Mouse (Mus musculus) E14TG2a.4 (cell line): ENCODE results near the gene Podn.

ENCODE experiments used
- H3K27me3 ChIP-seq: 2 replicates; pipeline ENCODE4 v1.6.1; 2014; ENCODE audit warnings: low read length, control low read depth; ENCODE audit not compliant: insufficient read depth
- H3K36me3 ChIP-seq: 2 replicates; pipeline ENCODE4 v1.6.1; 2014; ENCODE audit warnings: low read length, control low read depth; ENCODE audit not compliant: insufficient read depth
- H3K4me1 ChIP-seq: replicated peaks from 2 replicates; pipeline ENCODE4 v1.6.1; 2014; ENCODE audit warnings: low read depth, low read length, control low read depth
- H3K4me3 ChIP-seq: replicated peaks from 2 replicates; pipeline ENCODE4 v1.5.1; 2014; ENCODE audit warnings: mild to moderate bottlenecking, low read length
- H3K9me3 ChIP-seq: 2 replicates; pipeline ENCODE4 v1.6.1; 2014; ENCODE audit warnings: low read length, control low read depth
- CTCF ChIP-seq: conservative IDR thresholded peaks from 2 replicates; pipeline ENCODE4 v1.5.1; 2014; ENCODE audit warnings: low read length
- NANOG ChIP-seq: IDR thresholded peaks from 2 replicates; pipeline ENCODE4 v1.6.1; 2014; ENCODE audit warnings: borderline replicate concordance, low read length, mixed read lengths
- POU5F1 ChIP-seq: IDR thresholded peaks from 2 replicates; pipeline ENCODE4 v1.6.1; 2014; ENCODE audit warnings: low read length, borderline replicate concordance

Podn gene

DNA sequence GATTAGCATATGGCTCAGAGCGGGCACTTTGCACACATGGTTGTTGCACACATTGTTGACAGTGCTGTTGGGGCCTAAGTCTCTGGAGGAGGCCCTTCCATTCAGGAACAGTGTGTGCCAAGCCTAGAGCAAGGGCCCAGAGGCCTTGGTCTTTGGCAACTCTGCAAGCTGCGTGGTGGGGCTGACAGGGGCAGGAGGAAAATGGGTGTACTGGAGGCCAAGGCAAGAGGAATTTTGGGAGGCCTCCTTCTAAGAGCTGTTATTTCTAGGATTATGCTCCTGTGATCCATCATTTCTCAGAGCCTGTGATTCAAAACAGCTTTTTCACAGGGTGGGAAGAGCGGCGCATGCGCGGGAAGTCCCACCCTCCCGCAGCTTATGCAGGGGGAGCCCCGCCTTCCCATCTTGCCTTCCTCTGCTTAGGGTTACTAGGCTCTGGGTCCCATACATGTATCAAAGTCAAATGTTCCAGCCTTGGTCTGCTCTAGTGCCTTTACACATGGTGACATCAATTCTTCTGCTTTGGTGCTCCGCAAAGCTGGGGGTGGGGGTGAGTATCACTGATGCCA, 99.7 kb downstream of the Podn start:
- no peaks in the 10 kb centered on the region for H3K36me3 ChIP-seq
- TF ChIP-seq NANOG (no peak), POU5F1 (no peak), CTCF (no peak)
- H3K9me3 ChIP-seq: no peaks in the 10 kb centered on the region
- H3K4me3 ChIP-seq: no peak overlapping the region
- peaks cover 28% of the 10 kb centered on the region for H3K4me1 ChIP-seq
- H3K27me3 ChIP-seq: peaks cover 29% of the 10 kb centered on the region; the same call in 1 of the 2 replicates

DNA sequence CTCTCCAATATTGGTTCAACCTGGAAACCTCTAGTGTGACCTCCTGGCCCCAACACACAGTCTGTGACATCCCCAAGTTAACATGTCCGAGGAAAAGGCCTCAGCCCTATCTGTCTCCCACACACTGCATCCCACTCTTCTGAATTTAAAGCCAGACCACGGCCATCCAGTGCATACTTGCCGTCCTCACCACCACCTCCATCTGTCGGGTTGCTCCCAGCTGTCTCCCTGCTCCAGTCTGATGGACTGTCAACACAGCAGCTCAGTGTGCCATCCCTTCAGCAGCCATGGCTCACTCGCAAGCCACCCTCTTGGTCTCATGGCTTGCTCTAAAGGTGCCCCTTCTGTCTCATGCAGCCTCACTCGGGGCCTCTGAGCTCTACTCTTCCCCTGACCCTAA, 100.5 kb downstream of the Podn start:
- Histone ChIP-seq H3K36me3 (no peaks in the 10 kb centered on the region), H3K4me1 (peaks cover 30% of the 10 kb centered on the region), H3K27me3 (peaks cover 32% of the 10 kb centered on the region), H3K9me3 (no peaks in the 10 kb centered on the region), H3K4me3 (no peak overlapping the region)
- TF ChIP-seq NANOG (no peak), POU5F1 (no peak), CTCF (no peak)

DNA sequence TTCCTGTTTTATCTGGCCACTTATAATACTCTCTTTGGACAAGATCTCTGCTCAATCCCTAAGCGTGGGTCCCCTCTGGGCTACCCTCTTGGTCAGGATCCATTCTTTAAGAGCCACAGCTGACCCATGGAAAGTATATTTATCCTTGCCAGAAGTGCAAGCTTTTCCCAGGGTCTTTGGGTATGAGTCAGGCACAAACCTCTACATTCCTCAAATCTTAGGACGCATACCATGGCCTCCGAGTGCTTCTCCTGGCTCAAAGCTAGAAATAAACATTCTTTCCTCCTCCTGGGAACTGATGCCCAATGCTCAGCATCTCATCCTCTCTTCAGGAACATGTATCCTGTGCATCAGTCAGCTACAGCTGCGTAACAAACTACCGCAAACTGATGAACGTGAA, 101.2 kb downstream of the Podn start:
- TF ChIP-seq CTCF: no peak
- no peak for TF ChIP-seq NANOG
- TF ChIP-seq POU5F1: no peak
- no peak overlapping the region for H3K4me3 ChIP-seq
- H3K36me3 ChIP-seq: no peaks in the 10 kb centered on the region
- no peaks in the 10 kb centered on the region for H3K9me3 ChIP-seq
- H3K4me1 ChIP-seq: peaks cover 30% of the 10 kb centered on the region
- H3K27me3 ChIP-seq: peaks cover 34% of the 10 kb centered on the region

DNA sequence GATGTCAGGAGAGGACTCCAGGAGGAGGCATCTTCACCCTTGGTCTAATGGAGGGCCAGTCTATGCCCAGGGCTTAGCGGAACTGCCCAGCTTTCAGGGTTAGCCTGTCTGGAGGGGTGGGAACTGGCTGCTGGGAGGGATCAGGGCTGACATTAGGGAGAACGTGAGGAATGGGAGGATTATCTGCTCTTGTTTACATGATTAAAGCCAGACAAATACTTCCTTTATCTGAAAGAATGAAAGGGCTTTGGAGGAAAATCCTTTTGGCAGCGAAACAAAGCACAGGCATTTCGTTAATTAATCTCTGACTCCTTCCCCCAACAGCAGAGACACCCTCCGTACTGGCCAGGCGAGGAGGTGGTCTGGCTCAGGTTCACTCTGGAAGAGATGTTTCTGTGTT, 104.4 kb downstream of the Podn start:
- H3K36me3 ChIP-seq: no peaks in the 10 kb centered on the region
- peaks cover 19% of the 10 kb centered on the region for H3K4me1 ChIP-seq
- H3K9me3 ChIP-seq: no peaks in the 10 kb centered on the region
- no peak overlapping the region for H3K4me3 ChIP-seq
- H3K27me3 ChIP-seq: peaks cover 21% of the 10 kb centered on the region
- no peak for TF ChIP-seq POU5F1
- TF ChIP-seq NANOG: no peak; the same call in 1 of the 2 replicates
- TF ChIP-seq CTCF: no peak

DNA sequence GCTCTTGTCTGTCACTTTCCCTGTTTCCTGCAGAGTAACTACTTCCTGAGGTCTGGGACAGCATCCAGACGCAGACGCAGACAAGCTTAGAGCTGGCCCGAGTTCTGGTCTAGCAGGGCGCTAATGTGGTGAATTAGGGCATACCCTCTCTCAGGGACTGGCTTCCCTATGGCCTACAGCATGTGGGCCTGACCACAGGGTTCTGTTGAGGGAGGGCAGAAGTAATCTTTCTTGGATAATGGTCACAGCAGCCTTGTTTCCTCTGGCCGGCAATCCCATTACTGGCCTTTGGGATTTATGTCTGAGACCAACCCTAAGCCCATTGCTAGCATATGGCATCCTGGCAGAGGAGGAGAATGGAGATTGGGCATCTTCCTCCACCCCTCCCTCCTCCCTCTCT, 105.4 kb downstream of the Podn start:
- no peaks in the 10 kb centered on the region for H3K36me3 ChIP-seq

DNA sequence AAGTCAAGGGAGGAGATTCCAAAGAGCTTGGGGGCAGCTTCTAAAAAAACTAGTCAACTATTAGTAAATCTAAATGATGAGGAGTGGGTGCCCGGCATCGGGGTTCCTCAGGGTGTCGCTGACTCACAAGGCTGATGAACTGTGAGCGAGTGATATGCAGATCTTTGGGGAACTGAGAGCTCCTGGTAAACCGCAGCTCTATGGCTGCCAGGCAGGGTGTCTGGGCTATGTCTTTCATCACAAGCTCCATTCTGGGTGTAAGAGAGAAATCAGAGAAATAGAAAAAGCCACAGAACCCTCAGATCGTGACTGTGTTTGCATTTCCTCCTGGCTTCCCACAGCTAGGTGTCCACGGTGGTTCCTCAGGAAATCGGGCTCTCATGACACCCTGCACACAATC, 107.3 kb downstream of the Podn start:
- H3K4me1 ChIP-seq: peaks cover 12% of the 10 kb centered on the region
- no peak for TF ChIP-seq CTCF
- no peak for TF ChIP-seq NANOG
- TF ChIP-seq POU5F1: no peak
- no peaks in the 10 kb centered on the region for H3K9me3 ChIP-seq
- peaks cover 31% of the 10 kb centered on the region for H3K27me3 ChIP-seq
- no peak overlapping the region for H3K4me3 ChIP-seq
- no peaks in the 10 kb centered on the region for H3K36me3 ChIP-seq

More for the DNA sequence above, 105.4 kb downstream of the Podn start:
- Histone ChIP-seq H3K27me3 (peaks cover 29% of the 10 kb centered on the region), H3K9me3 (no peaks in the 10 kb centered on the region), H3K4me3 (no peak overlapping the region), H3K4me1 (peaks cover 12% of the 10 kb centered on the region)
- no peak for TF ChIP-seq NANOG
- TF ChIP-seq CTCF: no peak
- TF ChIP-seq POU5F1: no peak

DNA sequence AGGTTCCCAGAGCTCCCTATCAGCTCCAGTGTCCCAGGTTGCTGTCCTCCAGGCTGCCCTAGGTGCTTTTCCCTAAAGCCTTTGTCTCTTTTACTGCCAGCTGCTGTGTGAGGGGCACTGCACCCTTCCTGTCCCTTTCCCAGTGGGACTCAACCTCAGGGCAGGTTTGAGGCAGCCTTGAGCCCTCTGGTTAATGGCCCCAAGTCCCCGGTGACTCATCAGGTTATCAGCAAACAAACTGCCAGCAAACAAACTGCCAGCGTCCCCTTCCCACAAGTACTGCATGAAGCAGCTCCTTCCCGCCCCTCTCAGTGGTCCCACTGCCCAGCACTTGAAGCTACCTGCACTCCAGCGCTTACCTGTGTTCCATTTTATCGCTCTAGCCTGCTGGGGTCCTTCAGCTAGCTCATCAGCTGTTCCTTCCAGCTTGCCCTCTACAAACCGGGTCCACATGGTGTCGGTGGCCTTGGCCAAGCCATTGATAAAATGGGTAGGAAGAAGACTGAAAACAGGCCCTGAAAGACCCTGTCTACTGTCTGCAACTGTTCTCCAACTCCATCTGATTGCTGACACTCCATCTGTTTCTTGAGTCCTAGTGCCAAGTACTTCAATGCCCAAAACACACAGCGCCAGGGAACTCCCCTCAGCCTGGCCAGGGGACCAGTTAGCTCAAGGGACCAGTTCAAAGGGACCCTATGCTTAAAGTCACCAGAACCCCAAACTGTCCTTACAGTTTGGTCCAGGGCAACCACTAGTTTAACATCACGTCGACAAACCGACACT, 109.7 kb downstream of the Podn start:
- Histone ChIP-seq H3K36me3 (no peaks in the 10 kb centered on the region), H3K27me3 (peaks cover 20% of the 10 kb centered on the region), H3K9me3 (no peaks in the 10 kb centered on the region), H3K4me1 (peaks cover 3% of the 10 kb centered on the region), H3K4me3 (no peak overlapping the region)
- TF ChIP-seq POU5F1: no peak
- TF ChIP-seq NANOG: no peak
- TF ChIP-seq CTCF: no peak

DNA sequence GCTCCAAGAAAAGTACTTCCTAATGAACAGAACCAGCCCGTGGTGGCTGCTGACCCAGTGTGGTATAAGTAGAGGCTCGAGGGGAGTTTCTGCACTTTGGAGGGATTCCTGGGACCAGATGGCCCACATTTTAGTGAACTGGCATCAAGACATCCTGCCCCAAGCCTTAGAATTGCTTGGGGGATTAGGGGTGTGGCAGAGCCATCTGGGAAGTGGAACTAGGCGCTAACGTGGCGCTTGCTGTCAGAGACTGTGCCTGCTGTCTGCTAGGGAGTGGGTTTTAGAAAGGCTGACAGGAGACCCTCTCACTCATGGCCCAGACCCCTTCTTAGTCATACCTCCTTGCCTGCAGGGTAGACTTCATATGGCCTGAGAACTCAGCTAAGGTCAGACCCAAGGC, 110.4 kb downstream of the Podn start:
- Histone ChIP-seq H3K36me3 (no peaks in the 10 kb centered on the region), H3K9me3 (no peaks in the 10 kb centered on the region), H3K27me3 (peaks cover 19% of the 10 kb centered on the region), H3K4me1 (no peaks in the 10 kb centered on the region), H3K4me3 (no peak overlapping the region)
- TF ChIP-seq CTCF: no peak
- no peak for TF ChIP-seq POU5F1
- TF ChIP-seq NANOG: no peak
